Mouse (Mus musculus): ENCODE results near the gene Ap5b1. TPM values are rescaled to one million over a fixed set of nuclear protein-coding genes. Genes with fewer than 3 reads are reported as not detected.
A peak's percentile ranks its signal among the peaks of the same experiment; 100 is the strongest.

Gene Ap5b1
- 18.0 and 18.5 TPM in 2 replicates for total RNA-seq (2012; rRNA removed)
- polyA plus RNA-seq (2012; ENCODE audit: insufficient read depth in 1 of 2, insufficient read length in 2 of 2, low read depth in 1 of 2, low replicate concordance in 2 of 2, missing spikeins in 1 of 2) = 10 to 100 TPM in 1 of 2 experiments, not detected in 1; 28.1 TPM

GRCm38 (mm10) chr19:5567534-5568469 is at the start of gene Ap5b1:
TSS of gene Ap5b1 (plus strand) at chr19:5568025.
- Histone ChIP-seq H3K4me3 (ENCODE audit: control insufficient read depth in 1 of 2, insufficient read depth in 1 of 2, low read depth in 2 of 2, low read length in 2 of 2) (peak within 1 kb of the TSS; percentile 84 to 95), H3K4me1 (ENCODE audit: control insufficient read depth in 1 of 2, insufficient read depth in 2 of 2, low read length in 2 of 2) (peaks cover 0 to 8% of the 10 kb centered on the region in 2 experiments; a peak in 2 of 4 replicates), H3K9ac (ENCODE audit: control insufficient read depth, low read depth, low read length, poor library complexity, severe bottlenecking) (peak within 1 kb of the TSS; percentile 98), H3K27ac (ENCODE audit: control insufficient read depth, low read depth, low read length) (peak within 1 kb of the TSS; percentile 98), H3K79me2 (ENCODE audit: control insufficient read depth, insufficient read depth, low read length, poor library complexity) (peaks cover 13% of the 10 kb centered on the region), H3K27me3 (ENCODE audit: control insufficient read depth in 1 of 2, insufficient read depth in 2 of 2, low read length in 2 of 2) (no peaks in the 10 kb centered on the region), H3K9me3 (replicated peaks; ENCODE audit: insufficient read depth, low read length) (no peaks in the 10 kb centered on the region), H3K36me3 (ENCODE audit: control insufficient read depth in 1 of 2, insufficient read depth in 2 of 2, low read length in 2 of 2) (peaks cover 0 to 2% of the 10 kb centered on the region in 2 experiments; a peak in 3 of 4 replicates)
- DNase-seq (ENCODE audit: low read depth, low spot score) = peak; percentile 93
- TF ChIP-seq ZKSCAN1 (IDR thresholded peaks at IDR 0.05; ENCODE audit: low read depth, low read length) (no peak), CHD1 (IDR thresholded peaks at IDR 0.05; ENCODE audit: low read depth, low read length) (no peak), NRF1 (IDR thresholded peaks at IDR 0.05; ENCODE audit: insufficient read depth, low read depth, low read length, poor library complexity, severe bottlenecking) (peak; percentile 34; the same call in 1 of the 2 replicates), MXI1 (IDR thresholded peaks at IDR 0.05; ENCODE audit: low read depth, low read length) (no peak; the same call in 1 of the 2 replicates), MAFK (IDR thresholded peaks at IDR 0.05; ENCODE audit: borderline replicate concordance, low read depth, low read length) (no peak), ZC3H11A (IDR thresholded peaks at IDR 0.05; ENCODE audit: low read depth, low read length) (no peak), BHLHE40 (IDR thresholded peaks at IDR 0.05; ENCODE audit: borderline replicate concordance, low read depth, low read length) (no peak), MYC (IDR thresholded peaks at IDR 0.05; ENCODE audit: low read depth, low read length) (no peak), ZMIZ1 (IDR thresholded peaks at IDR 0.05; ENCODE audit: low read depth, low read length) (peak; percentile 55), TCF12 (IDR thresholded peaks at IDR 0.05; ENCODE audit: low read depth, low read length) (peak; percentile 51; the same call in 1 of the 2 replicates), POLR2AphosphoS2 (IDR thresholded peaks at IDR 0.05; ENCODE audit: low read length) (no peak; the same call in 1 of the 2 replicates), SIN3A (IDR thresholded peaks at IDR 0.05; ENCODE audit: low read length) (peak; percentile 76), MYB (IDR thresholded peaks at IDR 0.05; ENCODE audit: low read depth, low read length) (no peak), MEF2A (IDR thresholded peaks at IDR 0.05; ENCODE audit: extremely low read depth, insufficient replicate concordance, low read depth, low read length, poor library complexity, severe bottlenecking) (no peak), USF1 (IDR thresholded peaks at IDR 0.05; ENCODE audit: low read depth, low read length) (no peak), EP300 (IDR thresholded peaks at IDR 0.05; ENCODE audit: low read depth in 1 of 2, low read length in 2 of 2) (no peak), NELFE (IDR thresholded peaks at IDR 0.05; ENCODE audit: low read depth, low read length) (peak; percentile 82), TBP (IDR thresholded peaks at IDR 0.05; ENCODE audit: low read depth, low read length) (0 out of 2 replicates have a peak, but pooled peaks have one; percentile 19), GATA1 (IDR thresholded peaks at IDR 0.05; ENCODE audit: low read depth, low read length) (no peak), USF2 (IDR thresholded peaks at IDR 0.05; ENCODE audit: borderline replicate concordance in 1 of 2, insufficient read depth in 1 of 2, low read depth in 1 of 2, low read length in 2 of 2) (no peak), RCOR1 (IDR thresholded peaks at IDR 0.05; ENCODE audit: low read depth, low read length) (no peak), POLR2AphosphoS5 (IDR thresholded peaks at IDR 0.05; ENCODE audit: borderline replicate concordance, low read depth, low read length) (no peak), MAX (IDR thresholded peaks at IDR 0.05; ENCODE audit: low read length) (0 out of 2 replicates have a peak, but pooled peaks have one; percentile 6), JUND (IDR thresholded peaks at IDR 0.05; ENCODE audit: low read depth, low read length) (no peak), KAT2A (conservative IDR thresholded peaks at IDR 0.05; ENCODE audit: low read depth, low read length) (no peak; the same call in 1 of the 2 replicates), UBTF (IDR thresholded peaks at IDR 0.05; ENCODE audit: borderline replicate concordance, insufficient read depth, low read depth, low read length) (peak; percentile 74; the same call in 1 of the 2 replicates), GABPA (IDR thresholded peaks at IDR 0.05; ENCODE audit: low read depth, low read length) (no peak), SMC3 (IDR thresholded peaks at IDR 0.05; ENCODE audit: low read depth, low read length) (peak; percentile 68), CHD2 (IDR thresholded peaks at IDR 0.05; ENCODE audit: low read length) (no peak), MAZ (IDR thresholded peaks at IDR 0.05; ENCODE audit: low read depth, low read length) (peak; percentile 60; the same call in 1 of the 2 replicates), ZNF384 (IDR thresholded peaks at IDR 0.05; ENCODE audit: low read depth, low read length) (no peak), TAL1 (IDR thresholded peaks at IDR 0.05; ENCODE audit: low read length) (no peak), ETS1 (IDR thresholded peaks at IDR 0.05; ENCODE audit: low read depth, low read length) (peak; percentile 41; the same call in 1 of the 2 replicates)
